Mouse (Mus musculus) hindbrain, embryonic 14.5 days (tissue): Measurements from ENCODE around the gene Taar9. TPM values are rescaled to one million over a fixed set of nuclear protein-coding genes. Genes with fewer than 3 reads are reported as not detected.
"Not testable (repeated sequence)": the region's sequence is repeated elsewhere in the genome, so short reads cannot be mapped to it uniquely, and the experiment has no call there.

Experiments used
- ATAC-seq: fragments of 200-750 bp; cut with Nextera tagmentation; 2 replicates; pipeline ENCODE4 v1.8.0; 2017; ENCODE audit warnings: moderate number of reproducible peaks, mild to moderate bottlenecking, moderate TSS enrichment, moderate library complexity; ENCODE audit not compliant: low FRiP score
- DNase-seq: peaks from one replicate; pipeline ENCODE4 v3.0.0-alpha.2; 2015; ENCODE audit warnings: low spot score
- H3K27ac ChIP-seq: fragments of 300-500 bp; sonication (generic); 2 replicates; pipeline ENCODE4 v1.5.1; 2014; ENCODE audit warnings: mild to moderate bottlenecking, moderate library complexity
- H3K27me3 ChIP-seq: fragments of 300-500 bp; sonication (generic); 2 replicates; pipeline ENCODE4 v1.6.1; 2014; ENCODE audit warnings: mild to moderate bottlenecking, low read length, mixed read lengths; ENCODE audit not compliant: control insufficient read depth, insufficient read depth
- H3K36me3 ChIP-seq: fragments of 300-500 bp; sonication (generic); replicated peaks from 2 replicates; pipeline ENCODE4 v1.6.1; 2014; ENCODE audit not compliant: control insufficient read depth, insufficient read depth
- H3K4me1 ChIP-seq: fragments of 300-500 bp; sonication (generic); replicated peaks from 2 replicates; pipeline ENCODE4 v1.6.1; 2014; ENCODE audit warnings: antibody characterized with exemption, low read length, mixed read lengths; ENCODE audit not compliant: control insufficient read depth, insufficient read depth
- H3K4me2 ChIP-seq: fragments of 300-500 bp; sonication (generic); replicated peaks from 2 replicates; pipeline ENCODE4 v1.6.1; 2014; ENCODE audit warnings: mild to moderate bottlenecking, moderate library complexity
- H3K4me3 ChIP-seq: fragments of 300-500 bp; sonication (generic); replicated peaks from 2 replicates; pipeline ENCODE4 v1.5.1; 2014; ENCODE audit warnings: mild to moderate bottlenecking, low read length
- H3K9ac ChIP-seq: fragments of 300-500 bp; sonication (generic); 2 replicates; pipeline ENCODE4 v1.6.1; 2014
- H3K9me3 ChIP-seq: fragments of 300-500 bp; sonication (generic); 2 replicates; pipeline ENCODE4 v1.6.1; 2016; ENCODE audit warnings: low read length; ENCODE audit not compliant: control insufficient read depth
- WGBS: fragments of 180-500 bp; shearing (Covaris S2); extraction: QIAGEN DNeasy Blood & Tissue Kit; methylation state at CpG from one replicate; pipeline ENCODE4 v1.1.7; 2014; 5-methylcytosine and 5-hydroxymethylcytosine counted together
- polyA plus RNA-seq: library from polyadenylated mRNA; unstranded; fragments of >200 nt; fragmentation: Nextera tagmentation; extraction: Ambion mirVana; gene quantifications from 2 replicates; pipeline ENCODE4 v1.2.1, GENCODE M21; 2014

The Taar9 gene
- polyA plus RNA-seq, 1 experiment from 2014 or later: not detected

- Histone ChIP-seq H3K4me3 (no peak overlapping the region), H3K4me1 (no peaks in the 10 kb centered on the region), H3K27me3 (no peaks in the 10 kb centered on the region), H3K9ac (no peak overlapping the region), H3K4me2 (no peak overlapping the region), H3K9me3 (no peaks in the 10 kb centered on the region), H3K36me3 (no peaks in the 10 kb centered on the region), H3K27ac (no peak overlapping the region)
- ATAC-seq (no peak), DNase-seq (no peak)
- WGBS: 87% methylated on average over 5 of the region's 5 CpGs
Observed at GRCm38 (mm10) chr10:24086555-24086954, 22.8 kb downstream of the Taar9 start.

- ATAC-seq (no peak), DNase-seq (no peak)
- Histone ChIP-seq H3K4me2 (no peak overlapping the region), H3K27ac (no peak overlapping the region), H3K4me1 (no peaks in the 10 kb centered on the region), H3K4me3 (no peak overlapping the region), H3K27me3 (no peaks in the 10 kb centered on the region), H3K9ac (no peak overlapping the region), H3K9me3 (no peaks in the 10 kb centered on the region), H3K36me3 (no peaks in the 10 kb centered on the region)
- 55% methylated on average over 5 of the region's 5 CpGs for WGBS
Observed at GRCm38 (mm10) chr10:24085936-24086335, 23.4 kb downstream of the Taar9 start.

GRCm38 (mm10) chr10:24080166-24080565 lies 29.2 kb downstream of the Taar9 start:
- no peaks in the 10 kb centered on the region for H3K36me3 ChIP-seq
- no peak overlapping the region for H3K27ac ChIP-seq
- no peaks in the 10 kb centered on the region for H3K9me3 ChIP-seq
- no peak overlapping the region for H3K4me3 ChIP-seq
- ATAC-seq: no peak
- H3K9ac ChIP-seq: no peak overlapping the region
- H3K4me1 ChIP-seq: no peaks in the 10 kb centered on the region
- peak; percentile 62 for DNase-seq
- no peaks in the 10 kb centered on the region for H3K27me3 ChIP-seq
- 44% methylated on average over 3 of the region's 3 CpGs for WGBS
- no peak overlapping the region for H3K4me2 ChIP-seq

- ATAC-seq, H3K9me3 ChIP-seq, DNase-seq, H3K4me2 ChIP-seq, H3K36me3 ChIP-seq, H3K4me3 ChIP-seq, H3K27me3 ChIP-seq, H3K4me1 ChIP-seq, H3K27ac ChIP-seq, H3K9ac ChIP-seq: not testable (repeated sequence)
- 84% methylated on average over 2 of the region's 4 CpGs for WGBS
Observed at GRCm38 (mm10) chr10:24076200-24076599, 33.1 kb downstream of the Taar9 start, which contains the start of gene Taar8a. Gene Taar8a, plus strand, starts transcription at chr10:24076500.

DNA sequence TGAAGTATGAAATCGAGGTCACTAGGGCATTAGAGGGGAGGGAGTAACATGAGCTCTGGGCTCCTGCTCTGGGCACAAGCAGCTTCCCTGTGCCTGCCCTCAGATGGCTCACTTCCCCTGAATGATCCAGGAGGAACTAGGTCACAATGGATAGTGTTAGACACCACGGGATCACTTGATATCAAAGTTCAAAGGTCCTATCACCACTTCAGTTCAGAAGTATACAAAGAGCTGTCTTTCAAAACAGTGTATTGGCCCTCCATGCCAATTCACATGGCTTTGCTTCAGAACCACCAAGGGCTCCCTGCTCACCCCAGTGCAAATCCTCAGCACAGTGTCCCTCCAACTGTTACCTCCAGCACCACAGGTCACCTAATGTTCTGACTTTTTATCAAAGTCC lies 34.6 kb downstream of the Taar9 start:
- H3K27me3 ChIP-seq, H3K27ac ChIP-seq, H3K4me2 ChIP-seq, ATAC-seq, H3K36me3 ChIP-seq, DNase-seq, H3K4me3 ChIP-seq, H3K9me3 ChIP-seq, H3K4me1 ChIP-seq, H3K9ac ChIP-seq: not testable (repeated sequence)
- WGBS: 57% methylated on average over 2 of the region's 2 CpGs

GRCm38 (mm10) chr10:24058986-24059385 lies 50.3 kb downstream of the Taar9 start:
- no peak overlapping the region for H3K4me2 ChIP-seq
- DNase-seq (no peak), ATAC-seq (no peak)
- H3K27me3 ChIP-seq: no peaks in the 10 kb centered on the region
- no peak overlapping the region for H3K9ac ChIP-seq
- no peak overlapping the region for H3K27ac ChIP-seq
- H3K4me1 ChIP-seq: no peaks in the 10 kb centered on the region
- WGBS: 95% methylated on average over 3 of the region's 3 CpGs
- H3K9me3 ChIP-seq: no peaks in the 10 kb centered on the region
- no peak overlapping the region for H3K4me3 ChIP-seq
- no peaks in the 10 kb centered on the region for H3K36me3 ChIP-seq

Other genes with a start within 250 kb of the Taar9 start
- gene Vnn1, start 214.8 kb downstream of the Taar9 start, polyA plus RNA-seq: 0.33 TPM in 1 of 2 replicates, not detected in the other
- gene Taar1, start 189.2 kb downstream of the Taar9 start, polyA plus RNA-seq: not detected in 2 replicates
- not detected in 2 replicates for gene Taar2, start 171.0 kb downstream of the Taar9 start, polyA plus RNA-seq
- not detected in 2 replicates for gene Taar3, start 160.0 kb downstream of the Taar9 start, polyA plus RNA-seq
- not detected in 2 replicates for gene Taar4, start 149.0 kb downstream of the Taar9 start, polyA plus RNA-seq
- gene Taar5, start 138.8 kb downstream of the Taar9 start, polyA plus RNA-seq: not detected in 2 replicates
- gene Taar6, start 123.9 kb downstream of the Taar9 start, polyA plus RNA-seq: not detected in 2 replicates
- gene Taar7a, start 116.1 kb downstream of the Taar9 start, polyA plus RNA-seq: not detected in 2 replicates
- not detected in 2 replicates for gene Taar7b, start 109.6 kb downstream of the Taar9 start, polyA plus RNA-seq
- gene Taar7d, start 82.3 kb downstream of the Taar9 start, polyA plus RNA-seq: not detected in 2 replicates
- not detected in 2 replicates for gene Taar7e, start 71.9 kb downstream of the Taar9 start, polyA plus RNA-seq
- not detected in 2 replicates for gene Taar7f, start 60.0 kb downstream of the Taar9 start, polyA plus RNA-seq
- not detected in 2 replicates for gene Taar8a, start 33.0 kb downstream of the Taar9 start, polyA plus RNA-seq
- gene Taar8b, start 17.2 kb downstream of the Taar9 start, polyA plus RNA-seq: not detected in 2 replicates
- not detected in 2 replicates for gene Taar8c, start 7.6 kb downstream of the Taar9 start, polyA plus RNA-seq
- gene Stx7, start 39.8 kb upstream of the Taar9 start, polyA plus RNA-seq: 355 and 384 TPM in 2 replicates
- 8.2 and 11.1 TPM in 2 replicates for gene Moxd1, start 114.0 kb upstream of the Taar9 start, polyA plus RNA-seq